Mouse (Mus musculus): Measurements from ENCODE around the gene Lmo4. TPM values are rescaled to one million over a fixed set of nuclear protein-coding genes. Genes with fewer than 3 reads are reported as not detected.
A peak's percentile ranks its signal among the peaks of the same experiment; 100 is the strongest.

The Lmo4 gene
- total RNA-seq, 2 experiments from 2014 or later, result 294 to 324 TPM

- intact Hi-C loops (cut with DNase I), result loop anchor here (2.0 to 10.0 kb wide), 8 partner anchors 195 to 1098 kb away; no protein-coding TSS in a partner anchor
- Histone ChIP-seq H3K27ac (peak overlapping the region; percentile 97), H3K4me3 (peak overlapping the region; percentile 64)
- no peak for TF ChIP-seq CTCF (IDR thresholded peaks at IDR 0.05)
- DNase-seq (ENCODE audit: extremely low spot score in 1 of 2, low spot score in 2 of 2), result no peak
These were observed 2.3 kb downstream of the Lmo4 start for GRCm38 (mm10) chr3:144202574-144203258.

GRCm38 (mm10) chr3:144201794-144202573 is 3.0 kb downstream of the Lmo4 start:
- H3K4me3 ChIP-seq, result peak overlapping the region; percentile 64
- no peak; the same call in 1 of the 2 replicates for TF ChIP-seq CTCF (IDR thresholded peaks at IDR 0.05)
- peak; percentile 71 to 82 for DNase-seq (ENCODE audit: extremely low spot score in 1 of 2, low spot score in 2 of 2)
- peak overlapping the region; percentile 97 for H3K27ac ChIP-seq
- intact Hi-C loops (cut with DNase I), result loop anchor here (2.0 to 10.0 kb wide), 9 partner anchors 195 to 1097 kb away; no protein-coding TSS in a partner anchor

- no peak for TF ChIP-seq CTCF (IDR thresholded peaks at IDR 0.05)
- Histone ChIP-seq H3K27ac (no peak overlapping the region), H3K4me3 (no peak overlapping the region)
- intact Hi-C loops (cut with DNase I), result loop anchor here (5.0 kb wide), 1 partner anchor 163 kb away; no protein-coding TSS in a partner anchor
- DNase-seq (ENCODE audit: extremely low spot score in 1 of 2, low spot score in 2 of 2), result no peak
These were observed 19.5 kb downstream of the Lmo4 start for GRCm38 (mm10) chr3:144185327-144186152.

DNA sequence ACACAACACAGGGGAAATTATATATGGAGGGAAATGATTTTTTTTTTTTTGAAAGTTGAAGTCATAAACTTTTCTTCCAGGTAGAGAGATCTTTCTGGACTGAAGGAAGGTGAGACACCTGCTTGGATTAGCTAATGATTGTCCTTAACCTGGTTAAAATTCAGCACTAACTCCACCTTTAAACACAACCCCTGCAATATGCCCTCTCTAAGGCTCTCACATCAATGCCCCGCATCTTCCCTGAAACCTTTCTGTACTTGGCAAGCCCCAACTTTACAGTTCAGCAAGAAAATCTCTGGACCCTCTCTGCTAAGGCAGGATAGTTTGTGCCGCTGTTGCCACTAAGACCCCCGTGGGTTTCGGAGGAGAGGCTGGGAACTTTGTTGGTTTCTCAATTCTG is 20.1 kb downstream of the Lmo4 start:
- no peak for DNase-seq (ENCODE audit: extremely low spot score in 1 of 2, low spot score in 2 of 2)
- Histone ChIP-seq H3K4me3 (no peak overlapping the region), H3K27ac (no peak overlapping the region)
- intact Hi-C loops (cut with DNase I), result loop anchor here (5.0 kb wide), 1 partner anchor 163 kb away; no protein-coding TSS in a partner anchor
- no peak for TF ChIP-seq CTCF (IDR thresholded peaks at IDR 0.05)

DNA sequence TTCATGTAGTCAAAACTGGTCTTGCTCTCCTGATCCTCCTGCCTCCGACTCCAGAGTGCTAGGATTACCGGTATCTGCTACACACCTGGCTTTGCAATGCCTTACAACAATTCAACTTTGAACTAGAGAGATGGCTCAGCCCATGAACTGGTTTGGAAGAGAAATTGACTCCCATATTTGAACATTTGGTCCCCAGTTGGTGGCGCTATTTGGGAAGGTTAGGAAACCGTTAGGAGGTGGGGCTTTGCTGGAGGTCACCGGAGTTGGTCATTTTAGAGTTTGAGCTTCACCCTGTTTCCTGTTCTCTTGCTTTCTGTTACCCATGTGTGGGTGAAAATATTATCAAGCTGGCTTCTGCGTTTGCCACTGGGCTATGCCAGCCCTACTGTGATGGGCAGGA is 22.8 kb downstream of the Lmo4 start:
- peak; percentile 17 for TF ChIP-seq CTCF (IDR thresholded peaks at IDR 0.05)
- intact Hi-C loops (cut with DNase I), result no loop called here
- Histone ChIP-seq H3K4me3 (no peak overlapping the region), H3K27ac (no peak overlapping the region)
- DNase-seq (ENCODE audit: extremely low spot score in 1 of 2, low spot score in 2 of 2), result no peak

DNA sequence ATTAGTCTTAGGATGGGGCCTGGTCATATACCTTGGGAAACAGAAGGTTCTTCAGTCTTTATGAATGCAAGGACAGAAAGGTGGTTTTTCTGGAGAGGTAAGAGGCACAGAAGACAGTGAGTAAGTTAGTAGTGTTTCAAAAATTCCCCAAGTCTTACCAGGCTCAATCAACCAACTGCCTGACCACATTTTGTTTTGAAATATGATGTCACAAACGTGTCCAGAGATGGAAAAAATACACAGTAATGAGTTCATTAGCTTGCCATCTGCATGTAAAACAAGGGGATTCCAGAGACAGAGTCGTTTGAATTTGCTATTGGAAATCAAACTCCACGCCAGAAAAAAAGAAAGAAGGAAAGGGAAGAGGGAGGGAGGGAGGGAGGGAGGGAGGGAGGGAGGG is 26.1 kb downstream of the Lmo4 start:
- intact Hi-C loops (cut with DNase I), result no loop called here
- Histone ChIP-seq H3K4me3 (no peak overlapping the region), H3K27ac (no peak overlapping the region)
- TF ChIP-seq CTCF (IDR thresholded peaks at IDR 0.05), result no peak
- no peak for DNase-seq (ENCODE audit: extremely low spot score in 1 of 2, low spot score in 2 of 2)

DNA sequence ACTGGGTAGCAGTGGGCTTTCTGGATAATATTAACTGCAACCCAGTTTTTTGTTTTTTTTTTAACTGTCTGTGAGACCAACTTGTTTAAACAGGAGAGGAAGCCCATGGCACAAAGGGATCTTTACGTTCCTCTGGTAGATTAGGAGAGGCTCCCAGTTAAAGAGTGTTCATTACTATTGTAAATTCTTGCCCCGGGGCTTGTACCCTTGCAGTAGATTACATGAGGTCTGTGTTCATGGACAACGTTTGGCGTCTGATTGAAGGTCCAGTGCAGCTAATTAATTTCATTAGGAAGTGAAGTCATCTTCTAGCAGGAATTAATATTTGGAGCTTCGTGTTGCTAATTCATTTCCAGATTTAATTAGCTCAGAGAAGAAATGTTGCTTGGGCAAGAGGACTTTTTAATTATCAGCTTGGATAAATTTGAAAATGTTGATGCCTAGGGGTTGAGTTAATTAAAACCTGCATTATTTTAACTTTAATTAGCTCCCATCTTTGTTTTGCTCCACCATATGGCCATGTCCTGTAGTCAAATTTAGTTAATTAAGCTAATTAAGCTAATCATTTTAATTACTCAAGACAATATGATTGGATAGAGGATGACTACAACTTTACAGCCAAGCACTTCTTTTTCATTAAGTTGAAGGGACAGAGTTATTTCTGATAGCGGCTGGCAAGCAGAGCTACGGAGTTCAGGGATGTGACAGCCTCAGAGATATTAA is 31.0 kb downstream of the Lmo4 start:
- TF ChIP-seq CTCF (IDR thresholded peaks at IDR 0.05), result no peak
- no peak overlapping the region for H3K4me3 ChIP-seq
- no peak overlapping the region for H3K27ac ChIP-seq
- DNase-seq (ENCODE audit: extremely low spot score in 1 of 2, low spot score in 2 of 2), result no peak
- intact Hi-C loops (cut with DNase I), result no loop called here

DNA sequence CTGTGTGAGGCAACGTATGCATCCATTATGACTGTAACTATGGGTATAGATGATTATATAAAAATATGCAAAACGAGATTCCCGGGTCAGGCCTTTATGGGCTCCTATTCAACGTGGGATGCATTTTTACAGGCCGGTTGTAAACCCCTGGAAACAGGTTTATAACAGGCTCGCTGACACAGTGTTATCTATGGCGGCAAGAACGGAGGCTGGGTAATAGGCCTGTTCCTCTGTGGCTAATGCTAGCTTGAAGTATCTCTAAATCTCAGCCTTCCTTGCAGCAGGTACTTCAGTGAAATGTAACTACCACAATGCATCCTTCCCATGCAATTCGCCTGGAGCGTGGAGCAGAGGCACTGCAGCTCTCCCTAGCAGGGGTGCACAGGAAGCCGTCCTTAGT is 31.9 kb downstream of the Lmo4 start:
- TF ChIP-seq CTCF (IDR thresholded peaks at IDR 0.05), result no peak
- Histone ChIP-seq H3K27ac (no peak overlapping the region), H3K4me3 (no peak overlapping the region)
- intact Hi-C loops (cut with DNase I), result no loop called here
- DNase-seq (ENCODE audit: extremely low spot score in 1 of 2, low spot score in 2 of 2), result no peak

GRCm38 (mm10) chr3:144171749-144172148 is 33.3 kb downstream of the Lmo4 start:
- DNase-seq (ENCODE audit: extremely low spot score in 1 of 2, low spot score in 2 of 2), result no peak
- intact Hi-C loops (cut with DNase I), result no loop called here
- no peak overlapping the region for H3K27ac ChIP-seq
- no peak overlapping the region for H3K4me3 ChIP-seq
- TF ChIP-seq CTCF (IDR thresholded peaks at IDR 0.05), result no peak

DNA sequence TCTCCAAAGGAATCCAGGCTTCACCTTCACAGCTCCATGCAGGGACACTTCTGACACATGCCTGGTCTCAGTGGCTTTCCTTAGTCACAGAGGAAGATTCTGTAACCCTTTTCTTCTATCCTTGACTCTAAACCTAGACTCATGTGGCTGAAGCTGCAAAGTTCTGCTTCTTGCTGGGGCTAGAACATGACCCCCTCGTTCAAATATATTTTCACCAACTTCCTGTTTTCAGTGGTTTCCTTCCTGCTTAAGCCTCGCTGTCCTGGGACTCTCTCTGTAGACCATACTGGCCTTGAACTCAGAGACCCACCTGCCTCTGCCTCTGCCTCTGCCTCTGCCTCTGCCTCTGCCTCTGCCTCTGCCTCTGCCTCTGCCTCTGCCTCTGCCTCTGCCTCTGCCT is 34.5 kb downstream of the Lmo4 start:
- H3K27ac ChIP-seq, result no peak overlapping the region
- no peak for TF ChIP-seq CTCF (IDR thresholded peaks at IDR 0.05)
- no peak for DNase-seq (ENCODE audit: extremely low spot score in 1 of 2, low spot score in 2 of 2)
- no peak overlapping the region for H3K4me3 ChIP-seq
- intact Hi-C loops (cut with DNase I), result no loop called here

Data from left cerebral cortex, adult 2 months (tissue).